22 mouse cellular contexts compared by ENCODE assay signal in the genomic region with DNA sequence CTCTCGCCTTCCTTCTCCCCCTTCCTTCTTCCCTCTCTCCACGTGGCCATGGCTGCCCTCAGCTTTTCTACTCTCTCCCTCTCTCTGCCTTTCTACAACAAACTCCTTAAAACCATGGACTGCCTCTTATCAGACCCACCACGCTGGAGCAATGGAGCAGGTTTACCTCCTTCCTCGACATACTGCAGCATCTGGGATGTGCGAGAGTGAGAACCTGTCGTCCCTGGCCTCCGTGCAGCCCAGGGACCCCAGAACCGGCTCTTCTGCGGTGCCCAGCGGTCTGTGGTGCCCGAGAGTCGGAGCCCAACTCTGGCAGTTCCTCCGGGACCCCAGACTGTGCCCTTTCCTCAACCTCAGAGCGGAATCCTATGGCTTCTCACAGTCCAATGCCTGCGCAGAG.
DNase-seq lines count a peak whose midpoint lies in the region; ATAC-seq and TF ChIP-seq lines count a peak whose summit lies in the region.
"Had no signal": no experiment of that assay in that cellular context is flagged by ENCODE, and none has a peak within 500 bp of the region (broad histone marks: within the 10 kb centered on the region; RNA-seq: fewer than 3 reads in every experiment).

No protein-coding gene starts in this region.

- no peak for TF ChIP-seq CTCF in forebrain, postnatal 0 days (IDR thresholded peaks at IDR 0.05; ENCODE audit: low read depth)
- no peak for TF ChIP-seq CTCF in heart, adult 2 months (IDR thresholded peaks at IDR 0.05)
- TF ChIP-seq CTCF in E14TG2a.4 (conservative IDR thresholded peaks at IDR 0.05; ENCODE audit: low read length): no peak

- H3K9me3 ChIP-seq in forebrain, embryonic 10.5 days: no peaks in the 10 kb centered on the region
- H3K9me3 ChIP-seq in forebrain, postnatal 0 days (ENCODE audit: low read length): no peaks in the 10 kb centered on the region
- H3K9me3 ChIP-seq in heart, embryonic 10.5 days: no peaks in the 10 kb centered on the region
- no peaks in the 10 kb centered on the region for H3K9me3 ChIP-seq in midbrain, embryonic 10.5 days (replicated peaks)
- no peaks in the 10 kb centered on the region for H3K9me3 ChIP-seq in midbrain, embryonic 13.5 days
- peaks cover 8% of the 10 kb centered on the region for H3K9me3 ChIP-seq in E14TG2a.4 (ENCODE audit: low read length)
- H3K9me3 ChIP-seq: embryonic facial prominence, embryonic 12.5 days; forebrain, embryonic 12.5 days had no signal

- ATAC-seq in forebrain, postnatal 0 days: no peak
- no peak for ATAC-seq in midbrain, embryonic 13.5 days
- ATAC-seq: CD4-positive, CD25-positive, alpha-beta regulatory T cell, adult 4 months; forebrain, embryonic 14.5 days; forebrain, embryonic 16.5 days had no signal

- H3K27ac ChIP-seq in forebrain, embryonic 10.5 days: peak overlapping the region; percentile 51; the same call in 1 of the 2 replicates
- H3K27ac ChIP-seq in forebrain, postnatal 0 days (ENCODE audit: low read depth, low read length): no peak overlapping the region
- H3K27ac ChIP-seq in heart, embryonic 10.5 days: 0 out of 2 replicates have a peak overlapping the region, but pooled peaks have one; percentile 22
- H3K27ac ChIP-seq in heart, adult 2 months: no peak overlapping the region
- H3K27ac ChIP-seq in midbrain, embryonic 10.5 days (replicated peaks): peak overlapping the region; percentile 23; the same call in 1 of the 2 replicates
- H3K27ac ChIP-seq in midbrain, embryonic 13.5 days: no peak overlapping the region
- H3K27ac ChIP-seq: embryonic facial prominence, embryonic 10.5 days; embryonic facial prominence, embryonic 12.5 days; forebrain, embryonic 12.5 days had no signal

- intact Hi-C loops in heart, adult 2 months (cut with DNase I): no loop called here

- TF ChIP-seq EP300 in heart, adult 2 months (IDR thresholded peaks at IDR 0.05; ENCODE audit: insufficient read depth, low read depth, low read length): no peak

- no peak overlapping the region for H3K9ac ChIP-seq in forebrain, postnatal 0 days
- H3K9ac ChIP-seq in heart, adult 2 months (ENCODE audit: low read depth, low read length): no peak overlapping the region
- no peak overlapping the region for H3K9ac ChIP-seq in midbrain, embryonic 13.5 days (replicated peaks)
- H3K9ac ChIP-seq: embryonic facial prominence, embryonic 12.5 days; forebrain, embryonic 12.5 days had no signal

- no peak overlapping the region for H3K4me2 ChIP-seq in forebrain, postnatal 0 days (ENCODE audit: low read depth)
- no peak overlapping the region for H3K4me2 ChIP-seq in midbrain, embryonic 13.5 days (replicated peaks)
- H3K4me2 ChIP-seq: embryonic facial prominence, embryonic 12.5 days; forebrain, embryonic 12.5 days had no signal

- H3K27me3 ChIP-seq in forebrain, embryonic 10.5 days (ENCODE audit: poor library complexity, severe bottlenecking): peaks cover 10% of the 10 kb centered on the region; the same call in 1 of the 2 replicates
- H3K27me3 ChIP-seq in forebrain, postnatal 0 days (ENCODE audit: insufficient read depth, low read length): no peaks in the 10 kb centered on the region
- no peaks in the 10 kb centered on the region for H3K27me3 ChIP-seq in heart, embryonic 10.5 days (ENCODE audit: insufficient read depth, poor library complexity, severe bottlenecking)
- H3K27me3 ChIP-seq in heart, adult 2 months (ENCODE audit: control insufficient read depth, insufficient read depth, low read length): no peaks in the 10 kb centered on the region
- no peaks in the 10 kb centered on the region; the same call in 1 of the 2 replicates for H3K27me3 ChIP-seq in midbrain, embryonic 10.5 days (ENCODE audit: low read depth, poor library complexity, severe bottlenecking)
- no peaks in the 10 kb centered on the region for H3K27me3 ChIP-seq in midbrain, embryonic 13.5 days
- 0 out of 2 replicates have a peak, but pooled peaks cover 2% of the 10 kb centered on the region for H3K27me3 ChIP-seq in E14TG2a.4 (ENCODE audit: insufficient read depth, low read length)
- H3K27me3 ChIP-seq: CH12.LX; embryonic facial prominence, embryonic 12.5 days had no signal

- H3K4me3 ChIP-seq in forebrain, embryonic 10.5 days: no peak overlapping the region
- no peak overlapping the region for H3K4me3 ChIP-seq in forebrain, postnatal 0 days (ENCODE audit: low read depth, low read length)
- H3K4me3 ChIP-seq in heart, embryonic 10.5 days: no peak overlapping the region
- no peak overlapping the region for H3K4me3 ChIP-seq in heart, adult 2 months
- no peak overlapping the region for H3K4me3 ChIP-seq in midbrain, embryonic 10.5 days
- no peak overlapping the region for H3K4me3 ChIP-seq in midbrain, embryonic 13.5 days (replicated peaks)
- peak overlapping the region; percentile 45 for H3K4me3 ChIP-seq in E14TG2a.4 (replicated peaks; ENCODE audit: low read length)
- H3K4me3 ChIP-seq: embryonic facial prominence, embryonic 10.5 days; embryonic facial prominence, embryonic 12.5 days; forebrain, embryonic 12.5 days had no signal

- no peaks in the 10 kb centered on the region for H3K79me2 ChIP-seq in heart, adult 2 months (replicated peaks; ENCODE audit: control insufficient read depth, insufficient read depth, low read length)

- DNase-seq in forebrain, embryonic 10.5 days (ENCODE audit: extremely low spot score, low spot score): no peak
- no peak for DNase-seq in forebrain, postnatal 0 days
- DNase-seq in heart, embryonic 10.5 days (ENCODE audit: low spot score): peak; percentile 61
- DNase-seq in heart, adult 2 months: no peak
- DNase-seq in midbrain, embryonic 10.5 days (ENCODE audit: low spot score): no peak
- DNase-seq: adrenal gland, adult 2 months; adrenal gland, postnatal 10 days; adrenal gland, postnatal 36 days; cerebellum, adult 11-12 months; cerebellum, adult 2 months; cerebellum, adult 9-10 months; cerebellum, postnatal 10 days; cerebellum, postnatal 25 days had no signal

- 76% methylated on average over 15 of the region's 15 CpGs for WGBS in forebrain, embryonic 10.5 days
- 76% methylated on average over 15 of the region's 15 CpGs for WGBS in forebrain, postnatal 0 days
- 66% methylated on average over 15 of the region's 15 CpGs for WGBS in heart, embryonic 10.5 days
- WGBS in heart, adult 2 months: 81% methylated on average over 15 of the region's 15 CpGs
- WGBS in midbrain, embryonic 10.5 days: 73% methylated on average over 15 of the region's 15 CpGs
- 67% methylated on average over 15 of the region's 15 CpGs for WGBS in midbrain, embryonic 13.5 days

- no peaks in the 10 kb centered on the region for H3K36me3 ChIP-seq in forebrain, embryonic 10.5 days (replicated peaks)
- no peaks in the 10 kb centered on the region for H3K36me3 ChIP-seq in forebrain, postnatal 0 days (ENCODE audit: insufficient read depth)
- H3K36me3 ChIP-seq in heart, embryonic 10.5 days: no peaks in the 10 kb centered on the region
- no peaks in the 10 kb centered on the region for H3K36me3 ChIP-seq in heart, adult 2 months (ENCODE audit: control insufficient read depth, insufficient read depth, low read length)
- H3K36me3 ChIP-seq in midbrain, embryonic 10.5 days: no peaks in the 10 kb centered on the region
- H3K36me3 ChIP-seq in midbrain, embryonic 13.5 days: no peaks in the 10 kb centered on the region
- H3K36me3 ChIP-seq in E14TG2a.4 (ENCODE audit: insufficient read depth, low read length): no peaks in the 10 kb centered on the region
- H3K36me3 ChIP-seq: embryonic facial prominence, embryonic 10.5 days; embryonic facial prominence, embryonic 12.5 days; forebrain, embryonic 12.5 days had no signal

- peaks cover 18% of the 10 kb centered on the region for H3K4me1 ChIP-seq in forebrain, embryonic 10.5 days
- 0 out of 2 replicates have a peak, but pooled peaks cover 6% of the 10 kb centered on the region for H3K4me1 ChIP-seq in forebrain, postnatal 0 days (ENCODE audit: insufficient read depth)
- peaks cover 14% of the 10 kb centered on the region for H3K4me1 ChIP-seq in heart, embryonic 10.5 days
- H3K4me1 ChIP-seq in heart, adult 2 months (ENCODE audit: control insufficient read depth, insufficient read depth, low read length): no peaks in the 10 kb centered on the region
- H3K4me1 ChIP-seq in midbrain, embryonic 10.5 days: peaks cover 21% of the 10 kb centered on the region
- H3K4me1 ChIP-seq in midbrain, embryonic 13.5 days (replicated peaks): no peaks in the 10 kb centered on the region
- peaks cover 42% of the 10 kb centered on the region for H3K4me1 ChIP-seq in E14TG2a.4 (replicated peaks; ENCODE audit: low read depth, low read length)
- H3K4me1 ChIP-seq: embryonic facial prominence, embryonic 12.5 days; forebrain, embryonic 12.5 days had no signal

- no peak for TF ChIP-seq POLR2A in heart, adult 2 months (IDR thresholded peaks at IDR 0.05; ENCODE audit: insufficient read depth, low read depth, low read length)

Comparison
In these comparisons a context has a peak if more than half of its experiments do, and no peak if none do; other contexts are left out.
1. H3K27ac ChIP-seq: peak in forebrain, embryonic 10.5 days (single experiment), heart, embryonic 10.5 days (single experiment) and midbrain, embryonic 10.5 days (single experiment); none in forebrain, postnatal 0 days (single experiment), heart, adult 2 months (single experiment) and midbrain, embryonic 13.5 days (single experiment).